Mouse (Mus musculus) brain, embryonic 14.5 days (tissue): ENCODE data around the gene Mrpl53. TPM values are rescaled to one million over a fixed set of nuclear protein-coding genes. Genes with fewer than 3 reads are reported as not detected.
A peak's percentile ranks its signal among the peaks of the same experiment; 100 is the strongest.

Experiments
- DNase-seq: peaks from one replicate; pipeline ENCODE4 v3.0.0-alpha.2; 2011; ENCODE audit warnings: low read depth
- CTCF ChIP-seq: fragments of 200-500 bp; IDR thresholded peaks from 2 replicates; pipeline ENCODE4 v1.5.1; 2012; ENCODE audit warnings: inconsistent platforms, mild to moderate bottlenecking, moderate library complexity, borderline replicate concordance; ENCODE audit not compliant: insufficient read depth, insufficient read length; ENCODE audit errors: extremely low read depth
- POLR2A ChIP-seq: fragments of 200-500 bp; IDR thresholded peaks from 2 replicates; pipeline ENCODE4 v1.6.1; 2012; ENCODE audit warnings: mild to moderate bottlenecking, inconsistent platforms, borderline replicate concordance; ENCODE audit not compliant: poor library complexity, insufficient read depth, insufficient read length, severe bottlenecking; ENCODE audit errors: extremely low read depth
- polyA plus RNA-seq: library from polyadenylated mRNA; depleted of rRNA; stranded (reverse); fragments of >200 nt; gene quantifications from 2 replicates; pipeline ENCODE4 v1.2.3, GENCODE M21; 2012

Mrpl53 gene
- polyA plus RNA-seq, 1 experiment = 99.0 TPM

GRCm38 (mm10) chr6:83101688-83102556, 6.9 kb upstream of the Mrpl53 start:
- DNase-seq = peak; percentile 81
- peak; percentile 50; the same call in 1 of the 2 replicates for TF ChIP-seq CTCF
- TF ChIP-seq POLR2A = 0 out of 2 replicates have a peak, but pooled peaks have one; percentile 20

DNA sequence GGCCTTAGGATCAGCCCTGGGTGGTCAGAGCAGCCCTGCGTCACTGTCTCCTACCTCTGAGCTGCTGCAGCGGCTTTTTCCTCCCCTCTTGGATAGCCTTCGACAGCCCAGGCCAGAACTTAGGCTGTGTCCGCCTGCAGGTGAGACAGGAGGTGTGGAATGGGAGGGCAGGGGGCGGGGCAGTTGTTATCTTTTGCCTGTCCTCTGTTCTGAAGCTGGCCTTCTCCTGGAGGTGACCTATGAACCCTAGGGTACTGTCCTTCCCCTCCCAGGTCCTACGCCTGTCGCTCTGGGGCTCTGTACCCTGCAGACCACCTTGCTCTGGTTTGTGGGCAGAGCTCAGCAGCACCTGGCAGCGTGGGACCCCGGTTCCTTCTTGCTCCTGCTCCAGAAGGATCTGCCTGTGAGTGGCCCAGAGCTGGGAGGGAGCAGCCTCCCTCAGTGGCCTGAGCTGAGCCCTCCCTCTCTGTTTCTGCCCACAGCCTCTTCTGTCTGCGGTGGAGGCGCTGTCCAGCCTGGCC, 5.7 kb upstream of the Mrpl53 start:
- no peak for TF ChIP-seq CTCF
- no peak for TF ChIP-seq POLR2A
- DNase-seq = no peak

GRCm38 (mm10) chr6:83104158-83104557, 4.7 kb upstream of the Mrpl53 start:
- TF ChIP-seq POLR2A (no peak), CTCF (no peak)
- DNase-seq = peak; percentile 89

GRCm38 (mm10) chr6:83107566-83108400, 1.1 kb upstream of the Mrpl53 start:
- peak; percentile 76 for TF ChIP-seq CTCF
- no peak for TF ChIP-seq POLR2A
- peak; percentile 77 for DNase-seq

DNA sequence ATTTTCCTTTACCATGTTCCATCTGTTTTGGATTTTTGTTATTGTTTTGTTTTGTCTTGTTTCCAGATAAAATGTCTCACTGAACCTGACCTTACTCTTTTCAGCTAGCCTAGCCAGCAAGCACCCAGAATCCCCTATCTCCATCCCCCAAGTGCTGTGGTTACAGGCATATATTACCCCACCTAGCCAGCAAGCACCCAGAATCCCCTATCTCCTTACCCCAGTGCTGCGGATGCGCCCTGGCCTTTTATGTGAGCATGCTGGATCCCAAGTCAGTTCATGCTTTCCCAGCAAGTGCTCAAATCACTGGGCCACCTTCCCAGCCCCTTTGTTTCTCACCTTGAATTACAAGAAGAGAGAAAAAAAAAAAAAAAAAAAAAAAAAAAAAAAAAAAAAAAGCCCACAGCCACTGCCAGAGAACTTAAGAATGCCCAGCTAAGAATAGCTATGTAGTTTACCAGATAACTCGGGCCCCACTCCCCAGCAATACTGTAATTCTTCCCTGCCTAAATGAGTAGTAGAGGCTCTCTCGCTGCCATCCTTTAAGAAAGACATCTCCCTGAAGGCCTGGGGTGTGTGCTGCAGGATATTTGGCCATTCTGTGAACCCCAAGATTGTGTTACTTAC, 2.8 kb downstream of the Mrpl53 start:
- no peak for DNase-seq
- no peak for TF ChIP-seq POLR2A
- TF ChIP-seq CTCF = no peak

DNA sequence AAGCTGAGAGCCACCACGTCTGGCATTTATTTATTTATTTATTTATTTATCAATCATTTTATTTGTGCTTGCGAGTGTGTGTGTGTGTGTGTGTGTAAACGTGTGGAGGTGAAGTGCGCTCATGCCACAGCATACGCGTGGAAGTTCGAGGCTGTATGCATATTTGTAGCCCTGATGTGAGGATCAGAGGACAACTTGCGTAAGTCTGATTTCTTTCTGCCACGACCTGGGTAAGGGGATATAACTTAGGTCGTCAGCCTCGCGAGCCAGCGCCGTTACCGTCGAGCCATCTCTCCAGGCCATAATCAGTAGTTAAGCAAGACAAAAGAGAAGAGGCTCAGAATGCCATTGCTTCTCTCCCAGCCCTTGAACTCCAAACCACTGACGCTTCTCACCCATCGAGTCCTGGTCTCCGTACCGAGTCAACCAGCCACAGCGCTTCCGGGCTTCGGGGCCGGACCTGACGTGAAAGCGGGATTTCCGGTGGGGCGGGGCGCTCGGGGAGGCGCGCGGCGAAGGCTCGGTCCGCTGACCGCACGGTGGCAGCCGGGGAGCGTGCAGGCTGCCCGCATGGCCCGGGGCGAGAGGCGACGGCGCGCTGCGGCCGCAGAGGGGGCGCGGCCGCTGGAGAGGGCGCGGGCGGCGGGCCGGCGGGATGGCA, 6.3 kb downstream of the Mrpl53 start, which contains the start of gene Mogs:
Mogs (plus strand) TSS at position 486 of the 661 bp plus-strand sequence.
- peak; percentile 95 for DNase-seq
- no peak for TF ChIP-seq CTCF
- TF ChIP-seq POLR2A = peak; percentile 93

- TF ChIP-seq POLR2A = no peak
- TF ChIP-seq CTCF = no peak
- peak; percentile 32 for DNase-seq
These were observed 7.0 kb downstream of the Mrpl53 start for GRCm38 (mm10) chr6:83115682-83116372.

- TF ChIP-seq CTCF = no peak
- TF ChIP-seq POLR2A = no peak
- DNase-seq = no peak
These were observed 7.7 kb downstream of the Mrpl53 start for GRCm38 (mm10) chr6:83116373-83117164.

- no peak for DNase-seq
- TF ChIP-seq POLR2A = no peak
- no peak for TF ChIP-seq CTCF
These were observed 8.3 kb downstream of the Mrpl53 start for GRCm38 (mm10) chr6:83117165-83117438.

DNA sequence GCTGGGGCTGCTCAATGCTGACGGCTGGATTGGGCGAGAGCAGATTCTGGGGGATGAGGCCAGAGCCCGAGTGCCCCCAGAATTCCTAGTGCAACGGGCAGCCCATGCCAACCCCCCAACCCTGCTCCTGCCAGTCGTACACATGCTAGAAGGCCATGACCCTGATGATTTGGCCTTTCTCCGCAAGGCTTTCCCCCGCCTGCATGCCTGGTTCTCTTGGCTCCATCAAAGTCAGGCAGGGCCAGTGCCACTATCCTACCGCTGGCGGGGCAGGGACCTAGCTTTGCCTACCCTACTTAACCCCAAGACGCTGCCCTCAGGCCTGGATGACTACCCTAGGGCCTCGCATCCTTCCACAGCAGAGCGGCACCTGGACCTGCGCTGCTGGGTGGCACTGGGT, 8.8 kb downstream of the Mrpl53 start:
- TF ChIP-seq POLR2A = no peak
- DNase-seq = no peak

DNA sequence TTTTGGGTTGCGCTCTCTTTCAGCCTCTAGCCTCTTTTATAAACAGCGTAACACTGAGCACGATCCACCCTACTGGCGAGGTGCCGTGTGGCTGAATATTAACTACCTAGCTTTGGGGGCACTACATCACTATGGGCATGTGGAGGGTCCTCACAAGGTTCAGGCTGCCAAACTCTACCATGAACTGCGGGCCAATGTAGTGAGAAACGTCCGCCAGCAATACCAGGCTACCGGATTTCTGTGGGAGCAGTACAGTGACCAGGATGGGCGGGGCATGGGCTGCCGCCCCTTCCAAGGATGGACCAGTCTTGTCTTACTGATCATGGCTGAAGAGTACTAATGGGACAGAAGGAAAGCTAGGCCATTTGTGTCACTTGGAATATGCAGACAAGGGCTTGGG, 9.5 kb downstream of the Mrpl53 start:
- no peak for TF ChIP-seq POLR2A
- TF ChIP-seq CTCF = no peak
- no peak for DNase-seq
